Mouse (Mus musculus): ENCODE measurements at regions not wholly inside any gene's neighbourhood (a gene's known extent, or its start where the extent isn't known, plus 50 kb on each side); places are given as distances from the start of the nearest gene placed in this dataset.
A peak's percentile ranks its signal among the peaks of the same experiment; 100 is the strongest.

- peak in 1 of 2 experiments; percentile 23 for DNase-seq (ENCODE audit: inconsistent age in 2 of 2, low spot score in 1 of 2)
Measured at GRCm38 (mm10) chr8:109012655-109013054, 481.2 kb upstream of the Pmfbp1 start.

GRCm38 (mm10) chr8:109013577-109013976, 480.2 kb upstream of the Pmfbp1 start:
- no peak for DNase-seq (ENCODE audit: inconsistent age in 2 of 2, low spot score in 1 of 2)

GRCm38 (mm10) chr8:109014746-109015145, 479.1 kb upstream of the Pmfbp1 start:
- peak; percentile 47 to 85 for DNase-seq (ENCODE audit: inconsistent age in 2 of 2, low spot score in 1 of 2)

DNA sequence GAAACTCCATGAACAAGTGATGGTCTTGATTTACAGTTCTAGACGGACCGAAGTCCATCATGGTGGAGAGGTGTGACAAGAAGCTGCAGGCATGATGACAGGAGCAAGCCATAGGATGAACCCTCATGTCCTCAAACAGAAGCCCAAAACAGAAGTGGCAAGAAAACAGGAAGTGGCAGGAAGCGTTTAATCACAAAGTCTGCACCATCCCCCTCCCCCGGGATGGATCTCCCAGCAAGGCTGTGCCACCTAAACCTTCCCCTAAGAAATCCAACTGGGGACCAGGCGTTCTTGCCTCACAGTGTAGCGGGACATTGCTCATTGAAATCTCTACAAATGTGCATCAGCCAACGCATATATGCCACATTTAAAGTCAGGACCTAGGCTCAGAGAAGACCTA, 474.3 kb upstream of the Pmfbp1 start:
- DNase-seq (ENCODE audit: inconsistent age in 2 of 2, low spot score in 1 of 2): no peak

DNA sequence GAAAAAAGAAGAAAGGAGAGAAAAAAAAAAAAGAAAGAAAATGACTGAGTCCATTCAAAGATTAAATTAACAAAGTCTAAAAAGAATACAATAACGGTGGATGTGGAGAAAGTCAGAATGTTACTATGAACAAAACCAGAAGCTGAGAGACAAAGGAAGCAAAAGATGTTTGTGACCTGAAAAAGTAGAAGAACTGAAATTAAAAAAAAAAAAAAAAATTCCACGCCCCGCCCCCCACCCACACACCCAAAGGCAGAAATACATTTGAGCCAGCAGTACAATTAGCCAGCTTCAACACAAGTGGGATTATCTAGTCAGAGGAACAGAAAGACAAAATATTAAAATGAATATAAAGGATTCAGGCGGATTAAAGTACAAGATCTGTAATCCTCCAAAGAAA, 473.7 kb upstream of the Pmfbp1 start:
- DNase-seq (ENCODE audit: inconsistent age in 2 of 2, low spot score in 1 of 2): no peak

GRCm38 (mm10) chr8:109027923-109028322, 465.9 kb upstream of the Pmfbp1 start:
- DNase-seq (ENCODE audit: inconsistent age in 2 of 2, low spot score in 1 of 2): no peak

DNA sequence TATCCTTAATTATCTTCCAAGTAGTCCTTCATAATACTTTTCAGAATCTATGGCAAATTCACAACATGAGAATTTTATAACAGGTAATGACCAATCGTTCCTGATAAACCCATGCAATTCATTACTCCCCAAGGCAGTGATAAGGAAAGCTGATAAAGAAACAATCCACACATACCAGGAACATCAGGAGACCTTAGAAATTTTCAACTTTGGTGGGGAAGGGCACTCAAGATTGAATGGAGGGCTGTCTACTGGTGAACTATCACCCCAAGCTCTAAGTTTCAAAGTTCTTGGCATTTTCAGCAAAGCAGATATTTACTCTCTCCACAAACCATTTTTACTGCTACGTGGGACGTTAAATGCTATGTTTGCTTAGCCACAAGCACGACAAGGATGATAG, 440.2 kb upstream of the Pmfbp1 start:
- no peak for DNase-seq (ENCODE audit: inconsistent age in 2 of 2, low spot score in 1 of 2)

DNA sequence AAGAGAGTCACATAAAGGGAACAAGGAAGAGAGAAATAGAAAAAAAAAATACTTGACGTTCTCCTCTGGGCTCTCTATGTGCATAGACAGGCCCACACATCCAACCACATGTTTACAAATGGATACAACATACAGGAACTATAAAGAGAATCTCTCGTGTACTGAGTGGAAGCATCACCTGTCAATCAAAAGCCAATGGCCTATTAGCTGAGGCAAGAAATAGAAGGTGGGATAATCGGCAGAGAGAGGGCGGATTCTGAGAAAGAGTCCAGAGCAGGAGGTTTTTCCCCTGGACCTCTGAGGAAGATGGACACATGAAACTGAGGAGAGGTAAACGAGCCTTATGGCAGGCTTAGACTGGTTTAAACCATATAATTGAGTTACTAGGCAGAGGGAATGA, 434.7 kb upstream of the Pmfbp1 start:
- no peak for DNase-seq (ENCODE audit: inconsistent age in 2 of 2, low spot score in 1 of 2)

DNA sequence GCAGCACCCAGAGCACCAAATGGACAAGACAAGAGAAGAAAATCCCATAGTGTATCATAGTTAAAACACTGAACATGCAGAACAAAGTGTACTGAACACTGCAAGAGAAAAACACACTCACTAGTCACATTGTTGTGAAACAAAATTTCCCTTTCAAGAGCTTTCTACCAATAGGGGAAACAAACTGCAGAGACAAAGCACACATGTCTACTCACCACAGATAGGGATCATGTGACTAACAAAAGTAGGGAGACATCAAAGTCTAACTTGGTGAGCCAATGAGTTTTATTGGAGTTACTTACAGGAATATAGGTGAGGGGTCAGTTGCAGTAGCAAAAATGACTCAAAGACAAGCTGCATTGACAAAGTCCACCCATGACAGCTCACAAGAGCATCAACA, 431.5 kb upstream of the Pmfbp1 start:
- DNase-seq (ENCODE audit: inconsistent age in 2 of 2, low spot score in 1 of 2): no peak

DNA sequence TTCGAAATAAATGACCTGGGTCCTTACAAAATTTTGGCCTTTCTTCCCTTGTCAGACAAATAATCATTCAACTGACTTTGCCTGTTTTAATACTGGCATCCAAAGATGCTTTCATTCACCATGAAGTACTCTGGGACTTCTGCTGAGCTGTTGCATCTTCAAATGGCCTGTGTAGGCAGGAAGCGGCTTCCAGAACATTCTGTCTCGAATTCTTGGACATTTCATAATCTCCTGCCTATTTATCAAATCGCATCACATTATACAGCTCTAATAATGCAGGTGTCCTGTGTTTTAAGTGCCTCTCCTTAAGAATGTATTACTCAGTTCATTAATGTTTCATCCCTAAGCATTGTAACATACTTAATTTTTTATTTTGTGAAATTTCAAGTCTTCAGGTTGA, 420.1 kb upstream of the Pmfbp1 start:
- DNase-seq (ENCODE audit: inconsistent age in 2 of 2, low spot score in 1 of 2): no peak

DNA sequence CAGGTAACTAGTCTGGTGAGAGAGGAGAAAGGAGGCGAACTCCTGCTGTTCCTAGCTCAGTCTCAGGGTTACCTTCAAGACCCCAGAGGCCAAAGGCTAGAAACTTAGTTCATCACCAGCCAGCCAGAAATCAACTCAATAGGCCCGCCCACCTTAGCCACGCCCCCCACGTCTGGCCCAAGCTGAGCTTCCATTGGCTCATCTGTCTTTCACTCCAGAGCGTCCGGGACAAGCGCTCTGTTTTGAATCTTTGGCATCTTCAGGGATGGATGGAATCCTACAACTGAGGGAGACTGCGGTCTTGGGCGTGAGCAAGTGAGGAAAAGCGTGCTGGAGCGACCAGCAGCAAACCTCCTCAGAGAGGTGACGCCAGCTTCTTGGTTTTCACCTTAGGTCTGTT, 418.8 kb upstream of the Pmfbp1 start:
- no peak for DNase-seq (ENCODE audit: inconsistent age in 2 of 2, low spot score in 1 of 2)

GRCm38 (mm10) chr8:109079223-109079622, 414.6 kb upstream of the Pmfbp1 start:
- DNase-seq (ENCODE audit: inconsistent age in 2 of 2, low spot score in 1 of 2): no peak

DNA sequence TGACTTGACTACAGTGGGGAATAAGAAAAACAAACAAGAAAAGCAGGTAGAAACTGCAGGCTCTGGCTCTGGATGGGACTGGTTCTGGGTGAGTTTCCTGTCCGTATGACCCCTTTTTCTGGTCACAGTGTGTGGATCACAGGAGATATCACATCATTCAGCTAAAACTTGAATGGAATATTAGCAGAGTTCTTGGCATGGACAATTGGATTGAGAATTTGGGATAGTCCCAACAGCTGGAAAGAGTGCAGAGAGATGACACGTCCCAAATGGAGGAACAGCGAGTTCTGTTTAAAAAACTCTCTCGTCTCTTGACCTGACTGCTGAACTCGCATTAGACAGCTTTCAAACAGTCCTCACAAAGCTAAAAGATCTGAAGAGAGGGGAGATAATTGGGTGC, 412.5 kb upstream of the Pmfbp1 start:
- no peak for DNase-seq (ENCODE audit: inconsistent age in 2 of 2, low spot score in 1 of 2)

DNA sequence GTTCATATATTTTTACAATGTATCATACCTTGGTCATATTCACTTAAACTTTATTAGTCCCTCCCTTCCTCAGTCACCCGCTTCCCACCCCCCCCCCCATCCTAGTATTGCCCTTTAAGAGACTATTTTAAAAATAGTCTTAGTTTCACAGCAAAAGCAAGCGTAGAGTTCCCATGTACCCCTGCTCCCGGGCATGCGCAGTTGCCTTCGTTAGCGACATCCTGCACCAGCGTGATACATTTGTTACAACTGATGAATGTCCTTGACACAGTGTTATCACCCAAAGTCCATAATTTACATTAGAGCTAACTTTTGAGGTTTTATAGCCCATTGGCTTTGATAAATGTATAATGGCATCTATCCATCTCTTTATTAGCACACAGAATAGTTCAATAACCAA, 408.7 kb upstream of the Pmfbp1 start:
- no peak for DNase-seq (ENCODE audit: inconsistent age in 2 of 2, low spot score in 1 of 2)

- DNase-seq (ENCODE audit: inconsistent age in 2 of 2, low spot score in 1 of 2): no peak
Measured at GRCm38 (mm10) chr8:109087781-109088180, 406.0 kb upstream of the Pmfbp1 start.

- no peak for DNase-seq (ENCODE audit: inconsistent age in 2 of 2, low spot score in 1 of 2)
Measured at GRCm38 (mm10) chr8:109099671-109100070, 394.2 kb upstream of the Pmfbp1 start.

GRCm38 (mm10) chr8:109101416-109101815, 392.4 kb upstream of the Pmfbp1 start:
- no peak for DNase-seq (ENCODE audit: inconsistent age in 2 of 2, low spot score in 1 of 2)

DNA sequence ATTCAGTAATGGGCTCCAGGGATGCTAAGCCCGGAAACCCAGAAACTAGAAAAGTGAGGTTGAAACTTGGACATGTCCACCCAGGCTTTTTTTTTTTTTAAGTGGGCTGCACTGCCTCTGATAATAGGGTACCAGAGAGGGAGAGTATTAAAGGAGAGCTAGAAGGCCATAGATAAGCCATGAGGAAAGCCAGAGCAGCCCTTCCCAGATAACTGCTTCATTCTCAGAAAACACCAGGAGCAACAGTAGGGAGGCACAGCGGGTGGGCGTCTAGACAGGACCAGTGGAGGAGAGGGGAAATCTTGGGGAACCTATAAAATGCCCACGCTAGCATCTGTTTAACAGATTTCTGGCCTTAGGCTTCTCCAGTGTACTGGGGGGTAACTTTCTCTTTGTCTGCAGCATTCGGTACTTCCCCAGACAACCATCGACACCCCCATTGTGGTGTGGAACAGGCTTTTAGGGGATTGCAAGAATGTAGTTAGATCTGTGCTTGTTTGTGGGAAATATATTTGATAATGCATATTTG, 389.0 kb upstream of the Pmfbp1 start:
- no peak for DNase-seq (ENCODE audit: inconsistent age in 2 of 2, low spot score in 1 of 2)

- no peak for DNase-seq (ENCODE audit: inconsistent age in 2 of 2, low spot score in 1 of 2)
Measured at GRCm38 (mm10) chr8:109105693-109106092, 388.1 kb upstream of the Pmfbp1 start.

GRCm38 (mm10) chr8:109106971-109107370, 386.9 kb upstream of the Pmfbp1 start:
- DNase-seq (ENCODE audit: inconsistent age in 2 of 2, low spot score in 1 of 2): no peak

- no peak for DNase-seq (ENCODE audit: inconsistent age in 2 of 2, low spot score in 1 of 2)
Measured at GRCm38 (mm10) chr8:109107762-109108161, 386.1 kb upstream of the Pmfbp1 start.

DNA sequence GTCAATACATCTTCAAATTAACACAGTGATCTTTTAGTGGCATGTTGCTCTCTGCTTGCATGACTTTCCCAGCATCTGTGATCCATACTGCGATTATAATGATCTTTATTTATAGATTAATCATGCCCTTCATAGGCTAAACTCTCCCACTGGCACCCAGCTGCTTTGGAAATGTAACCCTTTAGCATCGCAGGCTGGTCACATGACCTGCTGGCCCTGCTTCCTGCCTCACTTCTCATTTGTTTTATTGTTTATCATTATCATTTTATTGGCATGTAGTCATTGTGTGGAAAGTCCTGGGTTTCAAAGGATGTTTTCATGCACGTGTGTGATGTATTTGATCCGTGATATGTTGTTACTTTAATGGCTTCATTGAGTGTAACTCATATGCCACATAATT, 384.4 kb upstream of the Pmfbp1 start:
- DNase-seq (ENCODE audit: inconsistent age in 2 of 2, low spot score in 1 of 2): no peak

DNA sequence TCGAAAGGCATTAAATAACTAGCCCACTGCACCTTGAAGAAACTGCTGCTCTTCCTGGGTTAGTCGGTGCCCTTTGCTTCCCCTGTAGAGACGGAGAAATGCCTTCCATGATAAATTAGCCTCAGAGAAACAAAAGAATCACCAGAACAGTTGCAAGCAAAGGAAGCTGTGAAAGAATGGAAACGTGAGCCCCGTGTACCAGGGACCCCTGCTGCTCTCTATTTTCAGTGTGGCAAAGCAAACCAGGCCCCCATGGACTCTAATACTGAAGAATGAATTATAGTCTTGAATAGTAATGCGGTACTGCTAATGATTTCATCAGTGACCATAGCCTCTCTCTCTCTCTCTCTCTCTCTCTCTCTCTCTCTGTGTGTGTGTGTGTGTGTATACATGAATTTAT, 372.1 kb upstream of the Pmfbp1 start:
- DNase-seq (ENCODE audit: inconsistent age in 2 of 2, low spot score in 1 of 2): no peak

Measured in adrenal gland, adult (tissue).